Mouse (Mus musculus): ENCODE measurements around the gene Tbxa2r.

Gene Tbxa2r

DNA sequence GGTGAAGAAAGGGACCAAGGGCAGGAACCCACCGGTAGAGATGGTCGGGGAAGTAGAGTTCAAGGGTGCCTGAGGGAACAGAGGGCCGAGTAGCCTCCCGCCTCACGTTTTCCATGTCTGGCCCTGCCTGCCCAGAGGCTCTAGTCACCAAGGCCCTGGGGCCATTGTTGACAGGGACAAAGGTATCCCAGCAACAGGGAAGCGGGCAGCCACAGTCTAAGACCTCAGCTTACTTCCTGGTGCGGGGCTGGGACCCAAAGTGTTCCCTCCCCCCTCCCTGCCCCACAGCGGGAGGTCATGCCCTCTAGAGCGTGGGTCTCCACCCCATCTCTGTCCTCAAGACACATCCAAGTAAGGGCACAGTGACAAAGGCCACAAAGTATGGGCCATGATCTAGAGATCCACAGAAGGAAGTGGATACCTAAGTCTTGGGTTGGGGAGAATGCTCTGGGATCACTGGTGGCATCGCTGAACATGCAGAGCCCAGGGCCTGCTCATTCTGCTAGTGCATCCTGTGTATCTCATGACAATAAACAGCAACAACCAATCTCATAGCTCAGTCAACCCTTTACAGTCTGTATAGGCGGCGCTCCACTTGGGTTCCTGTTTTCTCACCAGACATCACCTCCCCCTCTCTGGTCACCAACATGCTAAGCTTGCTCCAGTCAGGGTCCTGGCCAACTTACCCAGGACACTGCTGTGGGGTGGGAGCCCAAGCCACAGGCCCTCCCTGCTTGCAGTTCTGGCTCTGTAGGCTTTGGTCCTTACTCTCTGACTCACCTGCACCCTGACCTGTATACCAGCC is 37.3 kb downstream of the Tbxa2r start, which contains the start of gene 4930404N11Rik:
4930404N11Rik (minus strand) TSS at position 145 of the 805 bp plus-strand sequence.
- no peak for DNase-seq (ENCODE audit: low spot score in 2 of 2)

DNA sequence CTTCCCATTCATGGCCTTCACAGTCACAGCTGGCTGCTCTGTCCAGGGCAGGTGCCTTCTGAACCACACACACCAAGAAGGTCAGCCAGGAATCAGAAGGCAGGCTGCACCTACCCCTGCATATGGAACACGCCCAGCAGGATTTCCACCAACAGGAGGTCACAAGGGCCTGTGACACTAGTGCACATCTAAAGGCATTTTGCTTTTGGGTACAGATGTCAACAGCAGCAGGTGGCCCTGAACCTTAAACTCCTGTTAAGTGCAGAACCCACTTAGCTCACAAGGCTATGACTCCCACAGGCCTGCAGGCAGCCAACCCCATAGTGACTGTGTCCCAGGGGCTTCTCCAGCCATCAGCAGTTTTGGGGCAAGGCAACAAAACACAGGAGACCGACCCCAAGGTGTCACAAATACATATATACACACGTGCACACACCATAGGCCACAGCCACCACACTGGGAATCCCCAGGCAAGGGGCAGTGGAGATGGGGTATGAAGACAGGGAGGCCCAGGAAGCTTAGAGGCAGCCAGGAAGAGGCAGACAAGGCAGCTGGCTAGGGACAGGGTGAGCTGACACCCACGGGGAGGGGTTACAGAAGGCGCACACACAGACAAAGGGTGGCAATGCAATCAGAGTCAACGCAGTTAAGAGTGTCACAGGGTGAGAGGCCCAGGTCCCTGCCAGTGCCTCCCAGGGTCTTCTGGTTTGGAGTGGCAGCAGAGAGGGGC is 38.1 kb downstream of the Tbxa2r start:
- no peak for DNase-seq (ENCODE audit: low spot score in 2 of 2)

DNA sequence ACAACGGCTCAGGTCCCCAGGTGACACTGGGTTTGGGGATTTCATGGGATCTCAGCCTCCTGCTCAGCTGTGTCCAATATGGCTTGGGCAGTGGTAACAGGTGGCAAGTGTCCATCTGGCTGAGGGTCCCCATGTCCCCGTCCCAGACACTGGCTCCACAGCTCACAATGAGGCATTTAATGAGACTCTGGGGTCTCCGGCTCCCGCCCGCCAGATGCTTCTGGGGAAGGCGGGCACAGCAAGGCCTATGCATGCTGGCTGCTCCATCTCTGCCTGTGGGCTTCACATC is 38.6 kb downstream of the Tbxa2r start:
- no peak for DNase-seq (ENCODE audit: low spot score in 2 of 2)

DNA sequence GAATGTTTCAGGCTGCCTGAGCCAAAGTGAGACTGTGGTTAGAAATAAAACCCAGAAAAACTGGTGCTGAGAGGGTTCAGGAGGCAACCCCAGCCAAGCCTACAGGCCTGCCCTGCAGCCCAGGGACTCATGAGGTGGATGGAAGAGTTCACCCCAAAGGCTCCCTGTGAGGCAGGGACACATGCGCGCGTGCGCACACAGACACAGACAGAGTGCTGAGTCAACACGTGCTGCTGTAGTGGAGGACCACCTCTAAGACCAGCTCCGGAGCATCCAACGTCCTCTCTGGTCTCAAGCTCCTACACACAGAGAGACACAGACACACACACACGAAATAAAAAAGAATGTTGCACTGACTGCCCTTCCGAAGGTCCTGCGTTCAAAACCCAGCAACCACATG is 46.8 kb downstream of the Tbxa2r start:
- DNase-seq (ENCODE audit: low spot score in 2 of 2): no peak

DNA sequence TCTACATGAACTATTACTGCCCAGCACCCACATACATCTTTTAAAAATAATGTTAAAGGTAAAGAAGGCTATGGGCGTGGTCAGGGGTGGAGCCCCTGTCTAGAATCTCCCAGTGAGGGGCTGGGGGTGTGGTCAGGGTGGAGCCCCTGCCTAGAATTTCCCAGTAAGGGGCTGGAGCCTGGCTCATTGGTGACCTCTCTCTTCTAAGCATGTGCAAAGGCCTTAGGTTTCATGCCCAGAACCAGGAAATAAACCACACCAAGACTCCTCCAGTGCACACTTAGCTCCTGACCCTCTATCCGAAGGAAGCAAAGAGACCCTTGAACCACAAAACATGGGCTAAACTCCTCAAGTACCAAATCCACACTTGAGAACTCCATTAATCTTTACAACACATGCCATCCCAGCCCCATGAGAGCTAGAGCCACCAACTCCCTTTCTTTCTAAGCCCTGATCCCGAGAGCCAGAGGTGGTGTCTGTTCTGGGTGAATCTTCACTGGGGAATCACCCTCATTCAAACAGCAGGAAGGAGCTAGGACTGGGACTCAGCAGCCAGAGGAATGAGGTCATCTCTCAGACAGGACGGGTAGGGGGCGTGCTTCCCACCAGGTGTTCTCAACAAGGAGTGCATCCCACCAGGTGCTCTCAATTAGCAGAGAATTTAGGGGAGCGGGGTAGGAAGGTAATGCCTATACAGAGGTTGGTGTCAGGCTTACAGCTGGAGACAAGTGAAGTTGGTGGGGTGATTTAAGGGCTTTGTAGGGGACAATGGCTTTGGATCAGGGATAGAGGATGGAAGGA is 48.2 kb downstream of the Tbxa2r start:
- DNase-seq (ENCODE audit: low spot score in 2 of 2): no peak

DNA sequence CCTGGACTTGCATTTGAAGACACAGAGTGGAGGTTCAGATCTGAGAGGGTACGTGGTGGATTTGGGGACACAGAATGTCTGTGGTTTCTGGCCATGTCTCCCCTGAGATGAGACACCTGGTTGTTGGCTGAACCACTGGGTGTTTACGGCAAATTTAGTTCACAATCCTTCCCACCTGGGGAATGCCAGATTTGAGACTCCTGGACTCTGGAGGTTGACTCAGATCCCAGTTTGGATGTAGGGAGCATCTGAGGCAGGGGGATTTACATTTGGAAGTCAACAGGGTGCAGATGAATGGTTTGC is 48.8 kb downstream of the Tbxa2r start:
- no peak for DNase-seq (ENCODE audit: low spot score in 2 of 2)

DNA sequence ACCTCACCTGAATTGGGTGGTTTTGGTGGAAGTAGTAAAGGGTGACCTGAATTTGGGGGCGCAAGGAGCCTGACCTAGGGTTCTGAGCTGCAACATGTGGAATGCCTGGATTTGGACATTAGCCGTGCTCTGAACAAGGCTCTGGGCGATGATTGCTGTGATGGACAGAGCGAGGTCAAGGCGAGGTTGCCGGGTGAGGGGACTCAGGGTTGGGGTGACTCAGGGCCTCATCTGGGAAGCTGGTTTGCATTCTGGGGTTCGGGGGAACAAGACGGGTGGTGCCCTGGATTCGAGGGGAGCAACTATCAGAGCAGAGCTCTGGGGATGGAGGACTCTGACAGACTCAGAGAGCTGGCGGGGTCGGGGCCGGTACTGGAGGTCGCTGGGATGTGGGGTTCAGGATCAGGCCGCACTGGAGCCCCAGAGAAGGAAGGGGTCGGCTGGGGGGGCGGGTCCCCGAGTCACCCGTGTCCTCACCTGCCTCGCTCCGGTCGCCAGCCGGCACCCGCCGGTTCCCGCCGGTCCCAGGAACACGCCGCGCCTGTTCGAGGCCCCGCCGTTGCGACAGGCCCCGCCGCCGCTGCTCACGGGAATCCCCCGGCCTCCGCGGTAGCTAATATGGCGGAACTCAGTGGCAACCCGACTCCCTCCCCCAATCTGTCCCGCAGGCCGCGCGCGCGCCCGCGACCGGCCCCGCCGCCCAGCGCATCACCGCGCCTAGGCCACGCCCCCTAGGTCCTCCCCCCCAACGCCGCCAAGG is 49.4 kb downstream of the Tbxa2r start, which contains the start of gene Fzr1:
Fzr1 (minus strand) TSS at position 724 of the 760 bp plus-strand sequence.
- DNase-seq (ENCODE audit: low spot score in 2 of 2): no peak

DNA sequence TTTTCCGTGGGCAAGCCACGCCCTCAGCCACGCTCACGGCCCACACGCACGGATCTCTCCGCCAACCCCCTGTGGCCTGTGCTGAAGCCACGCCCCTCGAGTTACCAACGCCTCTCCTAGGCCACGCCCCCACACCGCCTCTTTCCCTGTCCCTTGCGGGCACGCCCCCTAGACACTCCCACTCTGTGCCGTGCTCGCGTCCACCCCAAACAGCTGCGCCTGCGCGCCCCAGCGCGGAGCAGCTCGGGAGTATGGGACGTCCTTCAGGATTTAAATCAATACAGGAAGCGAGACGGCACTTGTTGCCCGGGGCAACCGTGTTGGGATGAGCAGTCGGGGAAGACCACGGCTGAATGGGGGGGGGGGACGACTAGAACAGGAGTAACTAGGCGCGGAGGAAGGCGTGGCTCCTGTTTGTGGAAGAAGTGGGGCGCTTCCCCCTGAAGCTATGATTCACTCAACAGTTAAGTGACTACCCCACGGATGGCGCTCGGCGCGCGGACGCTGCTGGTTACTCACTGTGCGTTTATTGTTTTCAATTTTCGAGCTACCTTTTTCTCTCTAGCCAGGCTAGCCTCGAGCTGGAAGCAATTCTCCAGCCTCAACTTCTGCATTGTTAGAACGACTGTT is 50.1 kb downstream of the Tbxa2r start:
- DNase-seq (ENCODE audit: low spot score in 2 of 2): peak; percentile 99 to 100

DNA sequence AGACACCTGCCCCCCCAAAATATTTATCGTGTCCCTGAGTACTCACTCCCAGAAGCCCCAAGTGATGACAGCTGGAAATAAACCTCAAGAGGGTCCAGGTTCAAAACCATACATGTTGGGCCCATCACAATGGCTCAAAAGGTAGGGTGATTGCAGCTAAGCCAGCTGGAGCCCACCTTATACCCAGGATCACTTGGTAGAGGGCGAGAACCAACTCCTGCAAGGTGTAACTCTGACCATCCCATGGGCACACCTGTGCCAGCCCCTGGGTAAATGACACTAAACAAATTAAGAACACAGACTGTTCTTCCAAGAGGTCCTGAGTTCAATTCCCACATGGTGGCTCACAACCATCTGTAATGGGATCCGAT is 50.6 kb downstream of the Tbxa2r start:
- DNase-seq (ENCODE audit: low spot score in 2 of 2): no peak

DNA sequence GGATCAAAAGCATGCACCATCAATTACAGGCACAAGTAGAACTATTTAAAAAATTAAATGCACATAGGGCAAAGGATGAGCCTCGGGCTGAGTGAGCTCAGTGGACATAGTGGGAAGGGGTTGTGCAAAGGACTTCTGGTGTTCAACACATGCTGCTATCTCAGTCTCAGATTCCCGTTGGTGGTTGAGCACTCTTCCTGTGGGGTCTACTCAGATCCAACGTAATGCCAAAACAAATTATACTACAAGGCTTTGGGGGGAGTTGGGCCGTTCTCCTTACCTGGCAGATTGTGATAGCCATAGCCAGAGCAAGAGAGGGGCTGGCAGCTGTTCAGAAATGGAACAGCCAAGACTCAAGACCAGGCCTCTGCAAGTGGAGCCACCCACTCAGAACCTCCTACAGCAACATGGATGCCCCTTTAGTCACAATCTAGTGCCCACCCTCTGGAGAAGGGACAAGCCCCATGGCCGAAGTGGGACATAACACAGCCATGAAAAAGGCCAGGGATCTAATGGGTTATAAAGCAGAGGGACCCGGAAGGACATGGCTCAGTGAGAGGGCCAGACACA is 51.4 kb downstream of the Tbxa2r start:
- DNase-seq (ENCODE audit: low spot score in 2 of 2): no peak

DNA sequence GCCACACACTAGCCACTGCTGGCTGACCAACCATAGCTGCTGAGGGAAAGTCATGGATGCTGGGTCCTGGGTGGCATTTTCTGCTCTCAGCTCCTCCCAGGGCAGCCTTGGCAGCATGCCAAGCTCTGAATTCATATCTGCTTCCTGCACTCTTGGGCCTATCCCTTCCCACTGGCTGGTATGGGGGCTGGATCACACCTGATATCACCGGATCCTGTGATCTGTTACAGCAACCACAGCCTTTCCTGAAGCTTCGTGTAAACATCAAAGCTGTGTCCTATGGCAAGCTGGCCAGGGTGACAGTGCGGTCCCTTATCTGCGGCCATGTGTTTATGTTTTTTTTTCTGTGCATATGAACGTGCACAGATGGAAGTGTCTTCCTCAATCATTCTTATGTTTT is 53.5 kb downstream of the Tbxa2r start:
- no peak for DNase-seq (ENCODE audit: low spot score in 2 of 2)

DNA sequence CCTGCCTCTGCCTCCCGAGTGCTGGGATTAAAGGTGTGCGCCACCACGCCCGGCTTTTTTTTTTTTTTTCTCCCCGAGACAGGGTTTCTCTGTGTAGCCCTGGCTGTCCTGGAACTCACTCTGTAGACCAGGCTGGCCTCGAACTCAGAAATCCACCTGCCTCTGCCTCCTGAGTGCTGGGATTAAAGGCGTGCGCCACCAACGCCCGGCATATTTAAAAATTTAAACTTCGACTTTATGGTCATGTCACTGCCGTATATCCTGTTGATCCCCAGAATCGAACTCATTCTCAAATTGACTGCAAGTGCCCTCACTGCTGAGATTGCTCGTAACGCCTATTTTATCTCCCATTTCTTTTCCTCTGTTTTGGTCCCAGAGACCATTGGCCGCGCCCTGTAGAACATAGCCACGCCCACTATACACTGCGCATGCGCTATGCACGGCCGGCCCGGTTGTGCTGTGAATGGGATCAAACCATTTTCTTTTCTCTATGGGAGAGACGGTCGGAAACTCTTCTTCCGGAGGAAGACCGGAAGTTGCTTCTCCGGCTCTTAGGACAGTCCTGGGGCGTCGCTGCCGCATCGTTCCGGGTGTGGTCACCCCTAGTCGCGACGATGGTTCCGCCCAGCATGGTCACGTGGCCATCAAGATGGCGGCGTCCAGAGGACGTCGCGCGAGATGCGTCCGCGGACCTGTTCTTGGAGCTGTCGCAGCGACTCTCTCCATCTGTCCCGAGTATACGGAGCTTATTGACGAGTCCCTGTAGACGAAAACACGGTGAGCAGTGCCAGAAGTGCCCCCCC is 55.5 kb downstream of the Tbxa2r start, which contains the start of the genes Dohh and Gm48551:
Dohh (plus strand) TSS at position 627 of the 803 bp plus-strand sequence.
Gm48551 (plus strand) TSS at position 665 of the 803 bp plus-strand sequence.
- peak; percentile 98 to 99 for DNase-seq (ENCODE audit: low spot score in 2 of 2)

DNA sequence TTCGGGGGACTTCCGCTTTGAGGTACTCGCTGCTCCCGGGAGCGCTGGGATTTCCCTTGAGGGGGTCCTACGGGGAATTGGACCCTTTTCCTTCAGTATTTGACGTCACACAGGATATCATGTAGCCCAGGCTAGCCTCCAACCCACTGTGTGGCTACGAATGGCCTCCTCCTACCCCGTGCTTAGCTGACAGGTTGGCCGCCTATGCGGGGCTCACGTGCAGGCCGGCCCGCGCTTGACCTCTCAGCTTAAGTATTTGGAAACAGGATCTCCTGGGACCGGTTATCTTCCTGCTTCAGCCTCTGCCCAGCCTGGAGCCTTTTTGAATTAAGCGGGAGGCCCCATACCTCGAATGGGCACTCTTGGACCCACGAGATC is 56.1 kb downstream of the Tbxa2r start:
- no peak for DNase-seq (ENCODE audit: low spot score in 2 of 2)
